ENCODE assay signal across 19 mouse cellular contexts in genomic region chr15:102707736-102708269, GRCm38 (mm10). TPM values are rescaled to one million over a fixed set of nuclear protein-coding genes. Genes with fewer than 3 reads are reported as not detected.
A peak's percentile ranks its signal among the peaks of the same experiment; 100 is the strongest.
DNase-seq lines count a peak whose midpoint lies in the region; ATAC-seq and TF ChIP-seq lines count a peak whose summit lies in the region.
"Had no signal": no experiment of that assay in that cellular context is flagged by ENCODE, and none has a peak within 500 bp of the region (broad histone marks: within the 10 kb centered on the region; RNA-seq: fewer than 3 reads in every experiment).

No protein-coding gene starts in this region.

- no peak overlapping the region for H3K4me2 ChIP-seq in forebrain, embryonic 12.5 days
- no peak overlapping the region for H3K4me2 ChIP-seq in forebrain, embryonic 11.5 days (ENCODE audit: low read depth, low read length, severe bottlenecking)
- no peak overlapping the region for H3K4me2 ChIP-seq in neural tube, embryonic 11.5 days (ENCODE audit: low read depth)
- no peak overlapping the region for H3K4me2 ChIP-seq in hindbrain, postnatal 0 days (ENCODE audit: low read depth, low read length)
- H3K4me2 ChIP-seq: liver, embryonic 15.5 days; midbrain, embryonic 15.5 days had no signal

- 0 out of 2 replicates have a peak overlapping the region, but pooled peaks have one; percentile 31 for H3K27ac ChIP-seq in forebrain, embryonic 12.5 days
- H3K27ac ChIP-seq in forebrain, embryonic 11.5 days (ENCODE audit: low read depth, low read length) = no peak overlapping the region
- no peak overlapping the region for H3K27ac ChIP-seq in neural tube, embryonic 11.5 days (ENCODE audit: low read depth, low read length)
- no peak overlapping the region for H3K27ac ChIP-seq in hindbrain, postnatal 0 days
- H3K27ac ChIP-seq: heart, embryonic 10.5 days; liver, embryonic 15.5 days; midbrain, embryonic 15.5 days had no signal

- H3K27me3 ChIP-seq in forebrain, embryonic 12.5 days = peaks cover 24% of the 10 kb centered on the region
- H3K27me3 ChIP-seq in forebrain, embryonic 11.5 days (ENCODE audit: control insufficient read depth, insufficient read depth, low read length) = no peaks in the 10 kb centered on the region
- no peaks in the 10 kb centered on the region; the same call in 1 of the 2 replicates for H3K27me3 ChIP-seq in neural tube, embryonic 11.5 days (ENCODE audit: control insufficient read depth, insufficient read depth, low read length)
- H3K27me3 ChIP-seq in hindbrain, postnatal 0 days (ENCODE audit: insufficient read depth, low read length) = no peaks in the 10 kb centered on the region
- H3K27me3 ChIP-seq: liver, embryonic 15.5 days; midbrain, embryonic 15.5 days had no signal

- intact Hi-C loops in heart, postnatal 14 days (cut with DNase I) = no loop called here
- intact Hi-C loops in heart, postnatal 25 days (cut with DNase I) = no loop called here

- no peak overlapping the region for H3K9ac ChIP-seq in forebrain, embryonic 12.5 days
- no peak overlapping the region for H3K9ac ChIP-seq in forebrain, embryonic 11.5 days (ENCODE audit: low read length)
- no peak overlapping the region for H3K9ac ChIP-seq in neural tube, embryonic 11.5 days (ENCODE audit: low read length)
- H3K9ac ChIP-seq in hindbrain, postnatal 0 days (replicated peaks; ENCODE audit: low read length) = no peak overlapping the region
- H3K9ac ChIP-seq: liver, embryonic 15.5 days; midbrain, embryonic 15.5 days had no signal

- no peak for DNase-seq in forebrain, embryonic 11.5 days (ENCODE audit: low spot score)
- DNase-seq in neural tube, embryonic 11.5 days (ENCODE audit: low spot score) = peak; percentile 49
- no peak for DNase-seq in neural tube, embryonic 10.5 days (ENCODE audit: extremely low spot score, low spot score)
- peak; percentile 32 for DNase-seq in hindbrain, postnatal 0 days (ENCODE audit: low spot score)
- DNase-seq in retina, postnatal 1 day = peak; percentile 58
- no peak for DNase-seq in heart, postnatal 14 days
- DNase-seq in heart, postnatal 25 days (ENCODE audit: low spot score) = no peak
- DNase-seq: adrenal gland, adult 8-10 months; gastrocnemius, postnatal 36 days; kidney, adult 8-10 months; kidney, postnatal 25 days; right cerebral cortex, postnatal 25 days; thymus, adult 2 months had no signal

- WGBS in forebrain, embryonic 12.5 days = 60% methylated on average over 6 of the region's 6 CpGs
- 57% methylated on average over 6 of the region's 6 CpGs for WGBS in forebrain, embryonic 11.5 days
- WGBS in neural tube, embryonic 11.5 days = 43% methylated on average over 6 of the region's 6 CpGs
- WGBS in hindbrain, postnatal 0 days = 40% methylated on average over 6 of the region's 6 CpGs

- no peak; the same call in 1 of the 2 replicates for ATAC-seq in forebrain, embryonic 12.5 days (ENCODE audit: low FRiP score)
- ATAC-seq in forebrain, embryonic 11.5 days (replicated peaks; ENCODE audit: low FRiP score) = no peak
- ATAC-seq in neural tube, embryonic 11.5 days (ENCODE audit: insufficient read depth, low FRiP score, low TSS enrichment) = no peak
- ATAC-seq in hindbrain, postnatal 0 days = no peak
- ATAC-seq: inflammation-experienced regulatory T-cells, adult 6 months; lung, postnatal 0 days; midbrain, embryonic 15.5 days had no signal

- no peaks in the 10 kb centered on the region for H3K9me3 ChIP-seq in forebrain, embryonic 12.5 days
- H3K9me3 ChIP-seq in forebrain, embryonic 11.5 days (ENCODE audit: control insufficient read depth, low read length) = no peaks in the 10 kb centered on the region
- H3K9me3 ChIP-seq in neural tube, embryonic 11.5 days (ENCODE audit: control insufficient read depth, low read length) = no peaks in the 10 kb centered on the region
- H3K9me3 ChIP-seq in hindbrain, postnatal 0 days (ENCODE audit: low read length) = no peaks in the 10 kb centered on the region
- H3K9me3 ChIP-seq: heart, embryonic 10.5 days; liver, embryonic 15.5 days; midbrain, embryonic 15.5 days had no signal

- no peak for TF ChIP-seq CTCF in hindbrain, postnatal 0 days (IDR thresholded peaks at IDR 0.05; ENCODE audit: low read depth)

- H3K4me1 ChIP-seq in forebrain, embryonic 12.5 days = peaks cover 17% of the 10 kb centered on the region
- H3K4me1 ChIP-seq in forebrain, embryonic 11.5 days (replicated peaks; ENCODE audit: control insufficient read depth, insufficient read depth, low read length) = no peaks in the 10 kb centered on the region
- H3K4me1 ChIP-seq in neural tube, embryonic 11.5 days (ENCODE audit: control insufficient read depth, insufficient read depth, low read length) = peaks cover 5% of the 10 kb centered on the region; the same call in 1 of the 2 replicates
- no peaks in the 10 kb centered on the region for H3K4me1 ChIP-seq in hindbrain, postnatal 0 days (ENCODE audit: insufficient read depth, low read length)
- H3K4me1 ChIP-seq: heart, embryonic 10.5 days; liver, embryonic 15.5 days had no signal

- H3K4me3 ChIP-seq in forebrain, embryonic 12.5 days (replicated peaks) = no peak overlapping the region
- no peak overlapping the region for H3K4me3 ChIP-seq in forebrain, embryonic 11.5 days (ENCODE audit: low read depth, low read length)
- H3K4me3 ChIP-seq in neural tube, embryonic 11.5 days (ENCODE audit: low read depth, low read length) = no peak overlapping the region
- no peak overlapping the region for H3K4me3 ChIP-seq in hindbrain, postnatal 0 days (ENCODE audit: low read length)
- H3K4me3 ChIP-seq: heart, embryonic 10.5 days; liver, embryonic 15.5 days; midbrain, embryonic 15.5 days had no signal

- peaks cover 58% of the 10 kb centered on the region for H3K36me3 ChIP-seq in forebrain, embryonic 12.5 days (replicated peaks)
- H3K36me3 ChIP-seq in forebrain, embryonic 11.5 days (ENCODE audit: control insufficient read depth, insufficient read depth, low read length) = no peaks in the 10 kb centered on the region
- peaks cover 4% of the 10 kb centered on the region; the same call in 1 of the 2 replicates for H3K36me3 ChIP-seq in neural tube, embryonic 11.5 days (ENCODE audit: control insufficient read depth, insufficient read depth, low read length)
- H3K36me3 ChIP-seq in hindbrain, postnatal 0 days (ENCODE audit: insufficient read depth, low read length) = peaks cover 32% of the 10 kb centered on the region
- H3K36me3 ChIP-seq: liver, embryonic 15.5 days had no signal

RNA-seq across cellular contexts. Expression of gene Calcoco1, which starts 14.2 kb away (rescaled TPM):
- polyA plus RNA-seq in forebrain, embryonic 12.5 days (2016; fragmentation: Nextera tagmentation; extraction: Ambion mirVana) = 38.8 and 42.7 TPM in 2 replicates
- 30.4 and 31.1 TPM in 2 replicates for polyA plus RNA-seq in forebrain, embryonic 11.5 days (2014; fragmentation: Nextera tagmentation; extraction: Ambion mirVana)
- 36.7 and 40.9 TPM in 2 replicates for polyA plus RNA-seq in neural tube, embryonic 11.5 days (2014; fragmentation: Nextera tagmentation; extraction: Ambion mirVana)
- 26.6 and 32.4 TPM in 2 replicates for total RNA-seq in hindbrain, postnatal 0 days (2014; rRNA removed)
- 29.8 and 30.3 TPM in 2 replicates for polyA plus RNA-seq in hindbrain, postnatal 0 days (2015; fragmentation: Nextera tagmentation; extraction: Ambion mirVana)
- total RNA-seq in heart, postnatal 14 days (2021) = 100 to 1,000 TPM in 1 of 2 experiments, 10 to 100 TPM in 1; 89.5 to 104 TPM
- total RNA-seq in heart, postnatal 25 days (2021) = 100 to 1,000 TPM in 1 of 2 experiments, 10 to 100 TPM in 1; 93.5 to 106 TPM

RNA-seq across cellular contexts. Expression of gene Atp5g2, which starts 35.7 kb away (rescaled TPM):
- 67.4 and 67.5 TPM in 2 replicates for polyA plus RNA-seq in forebrain, embryonic 12.5 days (2016; fragmentation: Nextera tagmentation; extraction: Ambion mirVana)
- 52.7 and 58.4 TPM in 2 replicates for polyA plus RNA-seq in forebrain, embryonic 11.5 days (2014; fragmentation: Nextera tagmentation; extraction: Ambion mirVana)
- 64.9 and 66.5 TPM in 2 replicates for polyA plus RNA-seq in neural tube, embryonic 11.5 days (2014; fragmentation: Nextera tagmentation; extraction: Ambion mirVana)
- total RNA-seq in hindbrain, postnatal 0 days (2014; rRNA removed) = 148 and 610 TPM in 2 replicates
- 60.5 and 66.5 TPM in 2 replicates for polyA plus RNA-seq in hindbrain, postnatal 0 days (2015; fragmentation: Nextera tagmentation; extraction: Ambion mirVana)
- 10 to 100 TPM; 22.8 to 37.2 TPM for total RNA-seq in heart, postnatal 14 days (2021)
- total RNA-seq in heart, postnatal 25 days (2021) = 10 to 100 TPM; 38.9 to 50.4 TPM

Comparison
In these comparisons a context has a peak if more than half of its experiments do, and no peak if none do; other contexts are left out.
1. DNase-seq: peak in neural tube, embryonic 11.5 days (single experiment), hindbrain, postnatal 0 days (single experiment) and retina, postnatal 1 day (single experiment); none in forebrain, embryonic 11.5 days (single experiment), neural tube, embryonic 10.5 days (single experiment), heart, postnatal 14 days (0 of 2) and heart, postnatal 25 days (single experiment).